Mouse (Mus musculus) heart, adult 2 months (tissue): Measurements from ENCODE around the gene Rfxank. TPM values are rescaled to one million over a fixed set of nuclear protein-coding genes. Genes with fewer than 3 reads are reported as not detected.

Experiments used
- DNase-seq, 2 experiments: peaks; one replicate each; pipeline ENCODE4 v3.0.0; 2021
- H3K27ac ChIP-seq: fragments of 200-600 bp; 2 replicates; pipeline ENCODE4 v1.8.1; 2022
- H3K27me3 ChIP-seq: fragments of 200-500 bp; 2 replicates; pipeline ENCODE4 v1.6.1; 2012; ENCODE audit warnings: mild to moderate bottlenecking, low read length, inconsistent platforms, mixed read lengths; ENCODE audit not compliant: control insufficient read depth, insufficient read depth
- H3K36me3 ChIP-seq: fragments of 200-500 bp; 2 replicates; pipeline ENCODE4 v1.6.1; 2012; ENCODE audit warnings: low read length, inconsistent platforms; ENCODE audit not compliant: control insufficient read depth, insufficient read depth
- H3K4me1 ChIP-seq: fragments of 200-500 bp; 2 replicates; pipeline ENCODE4 v1.6.1; 2011; ENCODE audit warnings: low read length; ENCODE audit not compliant: control insufficient read depth, insufficient read depth
- H3K4me3 ChIP-seq: fragments of 200-600 bp; 2 replicates; pipeline ENCODE4 v1.8.1; 2022
- H3K79me2 ChIP-seq: fragments of 200-500 bp; replicated peaks from 2 replicates; pipeline ENCODE4 v1.6.1; 2012; ENCODE audit warnings: mild to moderate bottlenecking, inconsistent platforms, low read length, moderate library complexity, mixed read lengths; ENCODE audit not compliant: control insufficient read depth, insufficient read depth
- H3K9ac ChIP-seq: fragments of 200-500 bp; 2 replicates; pipeline ENCODE4 v1.6.1; 2012; ENCODE audit warnings: low read depth, mild to moderate bottlenecking, control low read depth, inconsistent platforms, low read length, mixed read lengths
- CTCF ChIP-seq: fragments of 200-600 bp; IDR thresholded peaks from 2 replicates; pipeline ENCODE4 v1.8.1; 2022; ENCODE audit warnings: antibody characterized with exemption, mild to moderate bottlenecking, moderate library complexity
- EP300 ChIP-seq: fragments of 200-500 bp; IDR thresholded peaks from 2 replicates; pipeline ENCODE4 v1.6.1; 2011; ENCODE audit warnings: low read depth, low read length, control low read depth; ENCODE audit not compliant: insufficient read depth
- POLR2A ChIP-seq: fragments of 200-500 bp; IDR thresholded peaks from 2 replicates; pipeline ENCODE4 v1.6.1; 2011; ENCODE audit warnings: mild to moderate bottlenecking, low read depth, low read length, control low read depth; ENCODE audit not compliant: insufficient read depth
- WGBS: fragments of 180-500 bp; shearing (Covaris S2); methylation state at CpG from one replicate; pipeline ENCODE4 v1.1.7; 2018; 5-methylcytosine and 5-hydroxymethylcytosine counted together
- intact Hi-C: fragments of 180-260 bp; cut with DNase I; formaldehyde crosslinking; loops from one replicate; pipeline ENCODE4 v1.15.1; 2025
- polyA plus RNA-seq: library from polyadenylated mRNA; depleted of rRNA; stranded (reverse); fragments of >200 nt; gene quantifications from 2 replicates; pipeline ENCODE4 v1.2.3, GENCODE M21; 2012
- total RNA-seq, 2 experiments: library from RNA; stranded (reverse); gene quantifications; 2 replicates each; pipeline ENCODE4 v1.2.3; 2021

The Rfxank gene
- total and polyA plus RNA-seq, 3 experiments, result 18.1 to 30.9 (median 18.6) TPM

- Histone ChIP-seq H3K4me3 (no peak overlapping the region), H3K79me2 (0 out of 2 replicates have a peak, but pooled peaks cover 1% of the 10 kb centered on the region), H3K4me1 (peaks cover 1% of the 10 kb centered on the region; the same call in 1 of the 2 replicates), H3K27me3 (no peaks in the 10 kb centered on the region), H3K27ac (no peak overlapping the region), H3K9ac (no peak overlapping the region), H3K36me3 (no peaks in the 10 kb centered on the region)
- intact Hi-C loops, result loop anchor here (5.0 kb wide), 1 partner anchor 44 kb away; no protein-coding TSS in a partner anchor
- TF ChIP-seq EP300 (no peak), CTCF (no peak), POLR2A (no peak)
- DNase-seq, result no peak
- WGBS, result 90% methylated on average over 2 of the region's 2 CpGs
Measured at GRCm38 (mm10) chr8:70178231-70178630, 39.3 kb upstream of the Rfxank start.

DNA sequence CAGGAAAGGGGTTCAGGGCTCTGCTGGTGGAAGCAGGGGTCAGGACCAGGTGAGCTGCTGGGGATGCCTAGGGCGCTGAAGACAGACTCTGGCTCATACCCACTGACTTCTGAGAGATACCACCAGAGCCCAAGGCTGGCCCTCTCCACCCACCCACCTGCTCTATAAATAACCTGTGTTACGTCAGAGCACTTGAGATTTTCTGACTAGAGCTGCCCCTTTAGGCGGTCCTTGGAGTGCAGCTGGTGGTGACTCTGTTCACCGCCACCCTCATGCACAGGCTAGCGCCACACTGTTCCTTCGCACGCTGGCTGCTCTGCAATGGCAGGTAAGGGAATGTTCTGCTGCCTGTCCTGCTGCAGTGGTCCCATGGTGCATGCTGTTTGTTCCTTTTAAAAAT lies 35.1 kb upstream of the Rfxank start:
- Histone ChIP-seq H3K4me3 (no peak overlapping the region), H3K9ac (no peak overlapping the region), H3K4me1 (peaks cover 3% of the 10 kb centered on the region), H3K27ac (no peak overlapping the region), H3K36me3 (no peaks in the 10 kb centered on the region), H3K79me2 (0 out of 2 replicates have a peak, but pooled peaks cover 1% of the 10 kb centered on the region), H3K27me3 (no peaks in the 10 kb centered on the region)
- DNase-seq, result peak in 1 of 2 experiments; percentile 14
- 64% methylated on average over 7 of the region's 7 CpGs for WGBS
- intact Hi-C loops, result loop anchor here (5.0 kb wide), 1 partner anchor 58 kb away; the partner anchor contains the start of genes Armc6 and Sugp2
- TF ChIP-seq CTCF, result no peak
- TF ChIP-seq POLR2A, result no peak
- 0 out of 2 replicates have a peak, but pooled peaks have one; percentile 8 for TF ChIP-seq EP300

- DNase-seq, result no peak
- no peak for TF ChIP-seq POLR2A
- no peak for TF ChIP-seq EP300
- no peak for TF ChIP-seq CTCF
- Histone ChIP-seq H3K27me3 (no peaks in the 10 kb centered on the region), H3K9ac (no peak overlapping the region), H3K79me2 (0 out of 2 replicates have a peak, but pooled peaks cover 1% of the 10 kb centered on the region), H3K36me3 (no peaks in the 10 kb centered on the region), H3K4me1 (peaks cover 3% of the 10 kb centered on the region), H3K27ac (no peak overlapping the region), H3K4me3 (no peak overlapping the region)
- intact Hi-C loops, result loop anchor here (2.0 to 5.0 kb wide), 3 partner anchors 35 to 59 kb away; partner anchors contain the start of genes Armc6, Borcs8, Mef2b and Rfxank
- 67% methylated on average over 5 of the region's 5 CpGs for WGBS
Measured at GRCm38 (mm10) chr8:70173320-70173719, 34.4 kb upstream of the Rfxank start.

DNA sequence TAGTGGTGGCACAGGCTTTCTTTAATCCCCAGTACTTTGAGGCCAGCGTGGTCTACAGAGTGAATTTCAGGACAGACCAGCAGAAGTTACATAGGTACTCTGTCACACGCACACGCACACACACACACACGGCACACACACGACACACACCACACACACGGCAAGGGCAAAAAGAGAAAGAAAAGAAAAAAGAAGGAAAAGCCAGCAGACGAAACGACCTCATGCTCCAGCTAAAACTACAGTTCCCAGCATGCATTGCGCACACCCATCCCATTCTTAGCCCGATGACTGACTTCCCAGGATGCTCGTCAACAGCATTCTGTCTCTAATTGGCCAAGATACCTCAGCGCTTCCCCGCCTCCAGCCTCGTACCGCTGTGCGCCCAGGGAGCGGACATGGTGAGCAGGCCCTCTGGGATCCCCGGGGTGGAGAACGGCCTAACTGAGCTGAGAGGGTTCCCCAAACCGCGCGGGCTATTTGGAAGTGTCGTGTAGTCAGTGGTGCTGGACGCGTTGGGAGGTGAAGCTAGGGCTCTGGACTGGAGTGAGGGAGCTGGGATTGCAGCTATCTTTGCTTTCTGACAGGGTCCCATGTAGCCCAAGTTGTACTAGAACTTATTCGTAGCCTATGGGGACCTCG lies 33.2 kb upstream of the Rfxank start, which contains the start of gene Tmem161a:
Gene Tmem161a (plus strand): TSS at position 314 of the 639 bp plus-strand sequence.
- intact Hi-C loops, result loop anchor here (2.0 to 5.0 kb wide), 3 partner anchors 33 to 60 kb away; partner anchors contain the start of genes Armc6, Borcs8, Mef2b and Rfxank
- peak within 1 kb of the TSS; percentile 71 for H3K4me3 ChIP-seq
- peak; percentile 89 to 93 for DNase-seq
- H3K4me1 ChIP-seq, result peaks cover 3% of the 10 kb centered on the region
- TF ChIP-seq CTCF, result no peak
- TF ChIP-seq EP300, result peak; percentile 72; the same call in 1 of the 2 replicates
- peak; percentile 96 for TF ChIP-seq POLR2A
- H3K79me2 ChIP-seq, result 0 out of 2 replicates have a peak, but pooled peaks cover 1% of the 10 kb centered on the region
- peak within 1 kb of the TSS; percentile 87 for H3K9ac ChIP-seq
- WGBS, result 3% methylated on average over 27 of the region's 27 CpGs
- no peaks in the 10 kb centered on the region for H3K36me3 ChIP-seq
- H3K27ac ChIP-seq, result peak within 1 kb of the TSS; percentile 83
- no peaks in the 10 kb centered on the region for H3K27me3 ChIP-seq

- 93% methylated on average over 7 of the region's 7 CpGs for WGBS
Measured at GRCm38 (mm10) chr8:70171240-70171639, 32.3 kb upstream of the Rfxank start.

DNA sequence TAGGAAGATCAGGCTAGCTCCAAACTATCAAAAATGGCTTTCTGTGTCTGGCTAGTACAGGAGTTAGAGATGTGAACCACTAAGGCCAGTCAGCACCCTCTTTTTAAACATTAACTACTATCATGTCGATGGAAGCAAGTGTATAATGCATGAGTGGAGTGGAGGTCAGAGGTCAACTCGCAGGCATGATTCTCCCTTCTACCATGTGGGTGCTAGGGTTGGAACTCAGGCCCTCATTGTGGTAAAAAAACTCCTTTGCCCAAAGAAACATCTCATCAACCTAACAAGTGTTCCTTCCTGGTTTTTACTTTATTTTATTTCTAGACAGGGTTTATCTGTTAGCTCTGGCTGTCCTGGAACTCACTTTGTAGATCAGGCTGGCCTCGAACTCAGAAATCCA lies 31.8 kb upstream of the Rfxank start:
- no peaks in the 10 kb centered on the region for H3K27me3 ChIP-seq
- H3K4me3 ChIP-seq, result no peak overlapping the region
- H3K9ac ChIP-seq, result no peak overlapping the region
- 77% methylated on average over 3 of the region's 3 CpGs for WGBS
- H3K4me1 ChIP-seq, result peaks cover 3% of the 10 kb centered on the region
- no peaks in the 10 kb centered on the region for H3K36me3 ChIP-seq
- DNase-seq, result no peak
- TF ChIP-seq POLR2A, result no peak
- no peak for TF ChIP-seq EP300
- TF ChIP-seq CTCF, result no peak
- intact Hi-C loops, result loop anchor here (2.0 to 5.0 kb wide), 2 partner anchors 62 to 296 kb away; partner anchors contain the start of genes Armc6 and Sugp2
- H3K79me2 ChIP-seq, result 0 out of 2 replicates have a peak, but pooled peaks cover 1% of the 10 kb centered on the region
- no peak overlapping the region for H3K27ac ChIP-seq

More at GRCm38 (mm10) chr8:70171240-70171639, 32.3 kb upstream of the Rfxank start:
- no peak overlapping the region for H3K27ac ChIP-seq
- no peaks in the 10 kb centered on the region for H3K27me3 ChIP-seq
- H3K4me1 ChIP-seq, result peaks cover 3% of the 10 kb centered on the region
- H3K4me3 ChIP-seq, result no peak overlapping the region
- H3K36me3 ChIP-seq, result no peaks in the 10 kb centered on the region
- H3K9ac ChIP-seq, result no peak overlapping the region
- TF ChIP-seq EP300, result no peak
- TF ChIP-seq POLR2A, result no peak
- TF ChIP-seq CTCF, result no peak
- H3K79me2 ChIP-seq, result 0 out of 2 replicates have a peak, but pooled peaks cover 1% of the 10 kb centered on the region
- intact Hi-C loops, result loop anchor here (2.0 to 5.0 kb wide), 2 partner anchors 61 to 296 kb away; partner anchors contain the start of genes Armc6 and Sugp2
- DNase-seq, result no peak
